Mouse (Mus musculus): ENCODE measurements around the gene Hoxb1.

The Hoxb1 gene

GRCm38 (mm10) chr11:96396772-96397626 is 31.4 kb downstream of the Hoxb1 start:
- no peak for DNase-seq (ENCODE audit: low read depth in 2 of 2, low spot score in 2 of 2)

- DNase-seq (ENCODE audit: low read depth in 2 of 2, low spot score in 2 of 2), result no peak
Observed at GRCm38 (mm10) chr11:96397806-96398335, 32.3 kb downstream of the Hoxb1 start.

GRCm38 (mm10) chr11:96399923-96400322 is 34.4 kb downstream of the Hoxb1 start:
- no peak for DNase-seq (ENCODE audit: low read depth in 2 of 2, low spot score in 2 of 2)

GRCm38 (mm10) chr11:96404016-96404604 is 38.6 kb downstream of the Hoxb1 start:
- no peak for DNase-seq (ENCODE audit: low read depth in 2 of 2, low spot score in 2 of 2)

GRCm38 (mm10) chr11:96404831-96405230 is 39.3 kb downstream of the Hoxb1 start:
- no peak for DNase-seq (ENCODE audit: low read depth in 2 of 2, low spot score in 2 of 2)

GRCm38 (mm10) chr11:96405541-96405940 is 40.0 kb downstream of the Hoxb1 start:
- no peak for DNase-seq (ENCODE audit: low read depth in 2 of 2, low spot score in 2 of 2)

- DNase-seq (ENCODE audit: low read depth in 2 of 2, low spot score in 2 of 2), result peak; percentile 57 to 62
Observed at GRCm38 (mm10) chr11:96407191-96408072, 41.9 kb downstream of the Hoxb1 start.

- DNase-seq (ENCODE audit: low read depth in 2 of 2, low spot score in 2 of 2), result no peak
Observed at GRCm38 (mm10) chr11:96408234-96409010, 42.9 kb downstream of the Hoxb1 start.

- no peak for DNase-seq (ENCODE audit: low read depth in 2 of 2, low spot score in 2 of 2)
Observed at GRCm38 (mm10) chr11:96411019-96411418, 45.5 kb downstream of the Hoxb1 start.

- DNase-seq (ENCODE audit: low read depth in 2 of 2, low spot score in 2 of 2), result no peak
Observed at GRCm38 (mm10) chr11:96411934-96412333, 46.4 kb downstream of the Hoxb1 start.

- DNase-seq (ENCODE audit: low read depth in 2 of 2, low spot score in 2 of 2), result no peak
Observed at GRCm38 (mm10) chr11:96412941-96413491, 47.5 kb downstream of the Hoxb1 start.

- no peak for DNase-seq (ENCODE audit: low read depth in 2 of 2, low spot score in 2 of 2)
Observed at GRCm38 (mm10) chr11:96413527-96413926, 48.0 kb downstream of the Hoxb1 start.

GRCm38 (mm10) chr11:96414002-96414401 is 48.5 kb downstream of the Hoxb1 start:
- no peak for DNase-seq (ENCODE audit: low read depth in 2 of 2, low spot score in 2 of 2)
